Mouse (Mus musculus): ENCODE results near the gene Gltp.

GRCm38 (mm10) chr5:114699015-114699414 lies 8.2 kb upstream of the Gltp start:
- TF ChIP-seq CTCF (IDR thresholded peaks at IDR 0.05), result no peak
- no peak for TF ChIP-seq POLR2A (IDR thresholded peaks at IDR 0.05; ENCODE audit: insufficient read depth, low read depth, low read length)
- no peak for TF ChIP-seq EP300 (IDR thresholded peaks at IDR 0.05; ENCODE audit: insufficient read depth, low read depth, low read length)

Data from heart, adult 2 months (tissue).